Mouse (Mus musculus): ENCODE data around the gene Gm49388. TPM values are rescaled to one million over a fixed set of nuclear protein-coding genes. Genes with fewer than 3 reads are reported as not detected.
A peak's percentile ranks its signal among the peaks of the same experiment; 100 is the strongest.
"Not testable (repeated sequence)": the region's sequence is repeated elsewhere in the genome, so short reads cannot be mapped to it uniquely, and the experiment has no call there.

Gm49388 gene
- total RNA-seq, 2 experiments from 2014 or later: 2.0 to 7.5 TPM

DNA sequence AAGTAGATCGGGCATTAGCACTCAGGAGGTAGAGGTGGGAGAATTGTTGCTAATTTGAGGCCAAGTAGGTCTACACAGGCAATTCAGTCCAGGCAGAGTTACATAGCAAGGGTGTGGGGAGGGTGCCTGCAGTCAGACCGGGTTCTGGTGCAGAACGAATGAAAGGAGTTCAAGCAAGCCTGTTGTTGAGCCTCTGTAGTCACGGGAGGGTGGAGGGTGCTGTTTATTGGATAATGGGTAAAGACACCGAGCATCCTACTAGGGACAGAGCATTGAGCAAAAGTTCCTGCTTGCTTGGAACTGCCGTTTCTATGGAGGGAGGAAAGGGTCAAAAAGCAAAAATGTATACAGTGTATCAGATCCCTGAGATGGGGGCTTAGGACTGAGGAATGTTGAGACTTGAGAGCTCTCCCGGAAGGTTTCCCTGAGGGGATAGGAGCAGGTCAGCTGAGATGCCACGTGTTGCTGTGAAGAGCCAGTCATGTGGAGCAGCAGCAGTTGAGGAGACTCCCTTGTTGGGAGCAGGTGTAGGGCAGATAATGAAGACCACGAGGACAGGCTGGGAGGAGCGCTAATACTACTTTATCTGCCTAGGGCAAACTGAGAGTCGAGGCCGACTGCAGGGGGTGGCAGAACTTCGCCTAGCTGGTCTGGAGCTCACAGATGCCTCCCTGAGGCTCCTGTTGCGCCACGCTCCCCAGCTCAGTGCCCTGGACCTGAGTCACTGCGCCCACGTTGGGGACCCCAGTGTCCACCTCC, 18.4 kb upstream of the Gm49388 start:
- peak; percentile 88 for ATAC-seq (replicated peaks; ENCODE audit: low FRiP score, poor library complexity, severe bottlenecking)

DNA sequence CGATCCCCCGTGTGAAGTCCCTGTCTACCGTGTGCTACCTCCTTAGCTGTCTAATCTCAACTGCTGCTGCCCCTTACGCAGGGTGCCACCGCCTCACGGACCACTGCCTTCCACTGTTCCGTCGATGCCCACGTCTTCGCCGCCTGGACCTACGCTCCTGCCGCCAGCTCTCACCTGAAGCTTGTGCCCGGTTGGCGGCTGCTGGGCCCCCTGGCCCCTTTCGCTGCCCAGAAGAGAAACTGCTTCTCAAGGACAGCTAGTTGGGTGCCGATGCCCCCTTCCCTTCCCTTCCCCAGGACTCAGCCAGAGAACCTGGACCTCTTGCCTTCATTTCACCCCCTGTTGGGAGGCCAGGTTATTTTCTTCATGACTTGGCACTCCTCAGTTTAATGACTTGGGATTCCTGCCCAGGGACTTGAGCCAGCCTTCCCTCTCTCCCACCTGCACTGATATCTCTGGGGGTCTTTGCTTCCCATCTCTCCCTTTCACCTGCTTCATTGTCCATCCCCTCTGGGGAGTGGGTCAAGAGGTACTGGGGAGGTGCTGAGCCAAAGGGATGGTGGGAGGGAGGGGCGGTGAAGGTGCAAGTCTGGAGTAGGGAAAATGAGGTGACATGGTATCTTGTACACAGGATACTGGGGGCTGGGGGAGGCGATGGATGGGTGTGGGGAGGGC, 17.6 kb upstream of the Gm49388 start:
- ATAC-seq (replicated peaks; ENCODE audit: low FRiP score, poor library complexity, severe bottlenecking): peak; percentile 21

DNA sequence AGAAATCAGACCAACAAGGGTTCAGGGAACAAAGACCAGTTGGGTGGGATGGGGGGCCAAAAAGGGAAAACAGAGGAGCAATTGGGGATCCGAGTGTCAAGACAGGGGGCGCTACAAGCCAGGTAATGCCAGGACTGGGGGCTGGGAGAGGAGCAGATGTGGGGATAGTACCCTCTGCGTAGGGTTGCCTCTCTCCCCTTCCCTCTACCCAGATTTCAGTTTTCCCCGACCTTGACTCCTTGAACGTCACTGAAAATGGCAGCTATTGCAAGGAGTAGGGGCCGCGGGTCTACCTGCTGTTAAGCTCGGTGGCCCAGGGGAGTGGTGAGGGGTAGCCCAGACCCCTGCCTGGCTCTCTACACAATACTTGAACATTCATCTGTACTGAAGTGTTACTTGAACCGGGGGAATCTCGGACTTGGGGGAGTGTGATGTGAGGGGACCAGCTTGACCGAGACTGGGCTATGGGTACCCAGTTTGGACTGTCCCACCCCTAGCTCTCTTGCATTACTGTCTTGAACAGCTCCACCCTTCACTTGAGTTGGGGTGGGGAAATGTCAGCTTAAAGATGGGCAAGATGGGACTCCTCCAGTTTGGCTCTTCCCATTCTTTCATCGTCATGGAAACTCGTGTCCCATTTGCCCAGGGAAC, 16.9 kb upstream of the Gm49388 start:
- ATAC-seq (replicated peaks; ENCODE audit: low FRiP score, poor library complexity, severe bottlenecking): no peak

DNA sequence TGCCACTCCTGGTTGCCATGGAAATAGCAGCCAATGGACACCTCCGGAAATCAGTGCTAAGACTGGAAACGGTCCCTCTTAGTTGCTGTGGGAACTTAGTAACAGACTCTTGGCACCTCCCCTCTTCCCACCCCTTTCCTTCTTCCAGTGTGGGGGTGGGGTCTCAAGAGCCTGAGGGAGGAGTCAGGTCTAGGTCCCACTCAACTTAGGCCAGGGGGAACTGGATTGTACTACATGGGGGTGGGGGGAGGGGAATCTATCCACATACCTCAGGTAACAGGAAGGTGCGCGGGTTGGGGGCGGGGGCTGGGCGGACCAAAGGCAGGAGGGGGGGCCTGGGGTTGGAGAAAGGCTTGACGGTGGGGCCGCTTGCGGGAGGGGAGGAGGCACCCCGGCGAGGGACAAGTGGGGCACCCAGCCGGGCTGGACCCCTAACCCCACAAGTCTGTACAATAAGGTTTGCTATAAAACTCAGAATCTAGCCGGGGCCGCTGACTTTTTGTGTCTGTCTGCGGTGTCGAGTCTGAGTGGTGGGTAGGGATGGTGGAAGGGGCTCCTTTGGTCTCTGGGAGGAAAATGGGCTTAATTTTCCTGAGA, 16.3 kb upstream of the Gm49388 start:
- no peak for ATAC-seq (replicated peaks; ENCODE audit: low FRiP score, poor library complexity, severe bottlenecking)

DNA sequence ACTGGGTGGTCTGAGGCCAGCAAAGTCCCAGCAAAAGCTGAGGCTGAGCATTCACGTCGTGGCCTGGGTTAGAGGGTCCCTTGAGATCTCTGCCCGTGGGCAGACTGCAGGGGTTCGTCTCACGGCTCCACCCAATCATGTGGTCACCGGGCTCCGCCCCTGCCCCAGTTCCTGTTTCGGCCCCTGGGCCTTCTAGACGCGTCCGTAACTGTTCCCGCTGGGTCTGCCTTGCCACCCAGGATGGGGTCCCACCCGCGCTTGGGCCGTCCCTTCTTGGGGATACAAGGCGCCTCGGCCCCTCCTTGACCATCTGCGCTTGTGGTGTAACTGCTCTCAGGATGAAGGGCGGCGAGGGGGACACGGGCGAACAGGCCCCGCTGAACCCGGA, 15.8 kb upstream of the Gm49388 start, which contains the start of gene Orai3:
Gene Orai3, plus strand, starts transcription at position 165 of the 388 bp plus-strand sequence.
- peak; percentile 24 for ATAC-seq (replicated peaks; ENCODE audit: low FRiP score, poor library complexity, severe bottlenecking)

DNA sequence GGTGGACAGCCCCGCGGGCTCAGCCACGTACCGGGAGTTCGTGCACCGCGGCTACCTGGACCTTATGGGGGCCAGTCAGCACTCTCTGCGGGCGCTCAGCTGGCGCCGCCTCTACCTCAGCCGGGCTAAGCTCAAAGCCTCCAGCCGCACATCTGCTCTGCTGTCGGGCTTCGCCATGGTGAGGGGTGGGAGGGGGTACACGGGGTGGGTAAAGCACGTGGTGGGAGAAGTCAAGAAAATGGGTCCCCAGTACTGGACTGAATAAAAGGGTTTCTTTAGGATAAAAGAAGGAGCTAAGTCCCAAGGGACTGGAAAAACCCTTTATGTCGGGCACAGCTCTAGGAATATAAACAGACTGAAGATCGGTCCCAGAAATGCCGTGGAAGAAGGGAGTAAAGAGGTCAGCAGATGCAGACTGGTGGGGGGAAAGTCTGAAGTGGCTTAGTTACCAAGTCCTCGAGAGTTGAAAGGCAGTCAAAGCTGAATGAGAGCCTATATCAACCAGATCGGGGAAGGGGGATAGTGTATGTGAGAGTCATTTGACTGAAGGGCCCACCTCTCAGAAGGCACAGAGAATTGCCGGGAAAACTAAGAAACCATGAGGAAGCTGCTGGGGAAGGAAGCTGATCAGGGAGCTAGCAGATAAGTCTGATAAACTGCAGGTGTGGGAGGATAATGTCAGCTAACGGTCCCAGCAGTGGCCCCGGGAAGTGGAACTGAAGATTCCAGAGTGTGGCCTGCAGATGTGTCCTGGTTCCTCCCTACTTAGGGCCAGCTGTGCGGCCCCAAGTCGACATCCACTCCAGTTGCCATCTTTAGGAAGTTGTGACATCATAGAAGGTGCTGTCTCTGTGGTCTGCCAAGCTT, 15.1 kb upstream of the Gm49388 start:
- ATAC-seq (replicated peaks; ENCODE audit: low FRiP score, poor library complexity, severe bottlenecking): peak; percentile 6; the same call in 1 of the 2 replicates

DNA sequence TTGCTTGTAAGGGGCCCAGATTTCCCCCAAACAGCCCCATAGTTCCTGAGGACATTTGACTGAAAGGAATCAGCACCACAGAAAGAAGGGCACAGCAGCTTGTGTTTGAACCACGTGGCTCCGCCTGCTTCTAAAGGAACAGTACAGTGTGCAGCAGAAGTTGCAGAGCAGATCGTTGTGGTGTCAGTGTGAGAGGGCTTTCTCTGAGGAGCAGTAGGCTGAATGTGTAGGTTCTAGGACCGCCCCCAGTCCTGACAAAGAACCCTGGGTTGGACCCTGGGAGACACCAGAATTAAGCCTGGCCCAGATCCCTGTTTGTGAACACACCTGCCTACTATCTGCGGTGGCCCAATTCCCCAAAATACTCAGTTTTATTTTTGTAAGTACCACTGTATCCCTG, 14.1 kb upstream of the Gm49388 start:
- ATAC-seq (replicated peaks; ENCODE audit: low FRiP score, poor library complexity, severe bottlenecking): no peak

DNA sequence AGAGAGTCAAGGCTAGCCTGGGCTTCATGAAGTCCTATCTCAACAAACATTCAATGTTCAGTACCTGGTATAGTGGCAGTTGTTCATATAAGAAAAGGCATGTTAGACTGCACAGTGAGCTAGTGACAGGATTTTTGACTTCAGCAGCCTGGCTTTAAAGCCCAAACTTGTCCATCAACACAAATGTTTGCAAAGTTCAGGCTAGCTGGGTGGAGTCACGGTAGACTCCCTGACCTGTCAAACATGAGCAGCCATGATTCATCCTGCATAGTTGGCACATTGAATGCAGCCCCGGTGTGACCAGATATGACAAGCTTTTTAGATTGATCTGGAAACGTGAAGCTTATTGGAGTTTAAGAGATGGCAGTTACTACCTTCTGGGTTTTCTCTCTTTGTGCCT, 13.3 kb upstream of the Gm49388 start:
- ATAC-seq (replicated peaks; ENCODE audit: low FRiP score, poor library complexity, severe bottlenecking): no peak

DNA sequence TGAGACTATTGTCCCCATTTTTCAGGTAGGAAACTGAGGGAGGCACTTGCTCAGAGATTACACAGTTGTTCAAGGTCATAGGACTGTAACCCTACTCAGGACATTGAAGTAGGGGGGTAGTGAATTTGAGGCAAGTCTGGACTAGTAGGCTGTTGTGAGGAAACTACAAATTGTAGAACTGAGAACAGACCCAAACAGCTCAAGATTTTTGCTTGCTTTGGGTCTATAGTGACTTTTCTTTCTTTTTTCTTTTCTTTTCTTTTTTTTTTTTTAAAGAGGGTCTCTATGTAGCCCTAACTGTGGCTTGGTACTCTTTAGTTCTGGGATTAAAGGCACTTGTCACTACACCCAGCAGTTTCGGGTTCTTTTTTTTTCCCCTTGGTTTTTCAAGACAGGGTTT, 12.9 kb upstream of the Gm49388 start:
- ATAC-seq (replicated peaks; ENCODE audit: low FRiP score, poor library complexity, severe bottlenecking): no peak

DNA sequence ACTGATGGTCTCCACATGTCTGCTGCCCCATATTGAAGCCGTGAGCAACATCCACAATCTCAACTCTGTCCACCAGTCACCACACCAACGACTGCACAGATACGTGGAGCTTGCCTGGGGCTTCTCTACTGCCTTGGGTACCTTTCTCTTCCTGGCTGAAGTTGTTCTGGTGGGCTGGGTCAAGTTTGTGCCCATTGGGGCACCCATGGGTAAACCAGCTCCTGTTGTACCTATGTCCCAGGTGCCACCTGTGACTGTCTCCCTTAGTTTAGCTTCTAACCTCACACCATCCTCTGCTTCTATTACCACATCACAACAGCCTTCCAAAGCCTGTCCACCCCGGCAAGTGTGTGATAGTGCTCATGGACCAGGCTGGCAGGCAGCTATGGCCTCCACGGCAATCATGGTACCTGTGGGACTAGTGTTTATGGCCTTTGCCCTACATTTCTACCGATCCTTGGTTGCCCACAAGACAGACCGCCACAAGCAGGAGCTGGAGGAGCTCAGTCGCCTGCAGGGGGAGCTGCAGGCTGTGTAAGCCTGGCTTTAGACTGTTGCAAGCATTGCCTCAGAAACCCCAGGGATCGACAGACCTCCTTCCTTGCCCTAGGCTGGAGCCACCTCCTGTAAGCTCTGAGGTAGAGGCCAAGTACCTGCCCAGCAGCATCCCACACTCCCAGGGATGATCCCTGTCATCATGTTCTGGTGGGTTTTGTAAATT, 11.6 kb upstream of the Gm49388 start:
- ATAC-seq (replicated peaks; ENCODE audit: low FRiP score, poor library complexity, severe bottlenecking): 0 out of 2 replicates have a peak, but pooled peaks have one; percentile 31

DNA sequence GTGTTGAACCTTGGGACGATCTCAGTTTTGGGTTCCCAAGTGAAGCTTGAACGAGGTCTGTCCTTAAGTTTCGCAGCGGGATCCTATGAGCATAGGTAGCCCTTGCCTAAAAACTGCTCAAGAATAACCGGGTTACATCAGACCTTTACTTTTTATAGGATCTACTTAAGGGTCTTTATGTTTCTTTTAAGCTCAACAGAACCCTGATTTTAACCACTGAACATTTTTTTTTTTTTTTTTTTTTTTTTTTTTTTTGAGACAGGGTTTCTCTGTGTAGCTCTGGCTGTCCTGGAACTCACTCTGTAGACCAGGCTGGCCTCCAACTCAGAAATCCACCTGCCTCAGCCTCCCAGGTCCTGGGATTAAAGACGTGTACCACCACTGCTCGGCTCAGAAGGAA, 9.6 kb upstream of the Gm49388 start:
- not testable (repeated sequence) for ATAC-seq (replicated peaks; ENCODE audit: low FRiP score, poor library complexity, severe bottlenecking)

DNA sequence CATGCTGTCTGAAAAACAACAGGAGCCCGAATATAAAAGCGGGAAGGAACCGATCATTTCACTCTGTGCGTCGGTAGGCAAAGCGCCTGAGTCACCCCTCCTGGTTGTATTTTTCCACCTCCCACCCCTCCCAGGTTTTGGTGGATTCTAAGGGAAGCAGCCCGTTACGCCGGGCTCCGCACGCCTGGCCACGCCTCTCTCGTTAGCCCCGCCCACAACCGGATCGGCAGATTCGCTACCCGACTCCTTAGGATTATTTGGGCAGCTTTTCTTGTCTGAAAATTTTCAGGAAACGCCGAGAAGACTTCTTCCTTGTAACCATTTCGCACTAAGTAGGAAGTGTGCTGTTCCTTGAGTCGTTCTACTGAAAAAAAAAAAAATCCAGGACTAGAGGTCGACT, 9.0 kb upstream of the Gm49388 start, which contains the start of gene Setd1a:
Gene Setd1a, plus strand, starts transcription at position 245 of the 400 bp plus-strand sequence.
- ATAC-seq (replicated peaks; ENCODE audit: low FRiP score, poor library complexity, severe bottlenecking): peak; percentile 77

DNA sequence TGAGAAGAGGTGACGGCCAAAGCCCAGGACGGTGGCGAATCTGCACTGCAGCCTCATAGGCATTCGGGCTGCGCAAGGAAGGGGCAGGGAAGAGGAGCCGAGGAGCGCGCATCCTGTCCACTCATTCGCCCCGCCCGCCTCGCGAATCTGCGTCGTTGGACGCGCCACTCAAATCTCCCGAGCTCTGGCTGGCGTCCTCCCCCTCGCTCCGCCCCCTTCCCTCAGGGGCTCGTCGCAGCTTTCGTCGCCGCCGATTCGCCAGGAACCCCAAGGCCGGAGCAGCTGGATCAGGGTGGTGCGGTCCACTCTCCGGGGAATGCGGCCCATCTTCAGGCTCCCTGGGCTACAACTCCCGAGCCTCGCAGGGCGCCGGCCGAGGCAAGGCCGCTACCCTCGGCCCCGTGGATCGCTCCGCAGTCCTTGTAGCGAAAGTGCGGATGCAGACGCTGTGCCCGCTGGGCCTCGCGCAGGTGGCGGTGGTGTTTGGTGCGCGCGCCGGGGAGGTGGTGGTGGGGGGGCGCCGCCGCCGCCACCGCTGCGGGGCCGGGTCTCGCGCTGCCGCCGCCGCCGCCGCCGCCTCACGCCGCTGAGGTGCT, 8.4 kb upstream of the Gm49388 start:
- peak; percentile 90 for ATAC-seq (replicated peaks; ENCODE audit: low FRiP score, poor library complexity, severe bottlenecking)

DNA sequence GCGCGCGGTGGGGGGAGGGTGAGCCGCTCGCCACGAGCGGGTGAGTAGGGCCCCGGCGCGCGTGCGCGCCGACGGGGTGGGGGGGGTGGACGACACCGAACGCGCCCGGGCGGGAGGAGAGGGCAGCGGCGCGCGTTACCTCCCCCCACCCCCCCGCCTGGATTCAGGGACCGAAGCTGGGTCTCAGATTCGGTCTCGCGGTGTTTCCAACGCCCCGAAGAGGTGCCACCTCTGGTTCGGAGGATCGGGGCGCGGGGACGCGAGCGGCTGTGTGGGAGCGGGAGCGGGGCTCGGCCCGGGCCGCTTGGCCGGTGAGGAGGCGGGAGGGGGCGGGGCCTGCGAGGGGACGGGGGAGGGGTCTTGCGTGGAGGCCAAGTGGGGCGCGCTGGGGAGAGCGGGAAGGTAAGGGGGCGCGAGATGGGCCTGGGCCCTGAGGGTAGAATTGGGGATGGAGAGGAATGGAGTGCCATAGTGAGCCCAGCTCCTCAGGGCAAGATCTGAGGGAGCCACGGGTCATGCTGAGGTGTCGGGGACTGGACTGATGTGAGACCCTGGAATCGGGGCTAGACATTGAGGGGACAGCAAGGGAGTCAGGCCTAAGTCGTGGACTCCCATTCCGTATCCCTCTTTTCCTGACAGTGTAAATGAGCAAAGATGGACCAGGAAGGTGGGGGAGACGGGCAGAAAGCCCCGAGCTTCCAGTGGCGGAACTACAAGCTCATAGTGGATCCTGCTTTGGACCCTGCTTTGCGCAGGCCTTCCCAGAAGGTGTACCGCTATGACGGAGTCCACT, 7.7 kb upstream of the Gm49388 start:
- ATAC-seq (replicated peaks; ENCODE audit: low FRiP score, poor library complexity, severe bottlenecking): no peak

DNA sequence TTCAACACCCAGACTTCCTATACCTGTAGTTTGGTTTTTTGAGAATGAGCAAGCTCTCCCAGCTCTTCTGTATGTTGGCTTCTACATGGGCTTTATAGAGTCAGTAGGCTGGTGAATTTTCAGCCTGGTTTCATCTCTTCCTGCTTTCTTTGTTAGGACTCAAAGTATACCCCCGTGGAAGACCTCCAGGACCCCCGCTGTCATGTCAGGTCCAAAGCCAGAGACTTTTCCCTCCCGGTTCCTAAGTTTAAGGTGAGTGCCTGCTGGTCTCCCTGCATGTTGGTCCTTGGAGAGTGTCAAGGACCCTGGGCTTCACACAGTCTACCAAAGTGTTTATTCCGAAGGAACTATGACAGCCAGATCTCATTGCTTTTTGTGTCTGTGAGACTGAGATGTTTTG, 7.1 kb upstream of the Gm49388 start:
- ATAC-seq (replicated peaks; ENCODE audit: low FRiP score, poor library complexity, severe bottlenecking): no peak

DNA sequence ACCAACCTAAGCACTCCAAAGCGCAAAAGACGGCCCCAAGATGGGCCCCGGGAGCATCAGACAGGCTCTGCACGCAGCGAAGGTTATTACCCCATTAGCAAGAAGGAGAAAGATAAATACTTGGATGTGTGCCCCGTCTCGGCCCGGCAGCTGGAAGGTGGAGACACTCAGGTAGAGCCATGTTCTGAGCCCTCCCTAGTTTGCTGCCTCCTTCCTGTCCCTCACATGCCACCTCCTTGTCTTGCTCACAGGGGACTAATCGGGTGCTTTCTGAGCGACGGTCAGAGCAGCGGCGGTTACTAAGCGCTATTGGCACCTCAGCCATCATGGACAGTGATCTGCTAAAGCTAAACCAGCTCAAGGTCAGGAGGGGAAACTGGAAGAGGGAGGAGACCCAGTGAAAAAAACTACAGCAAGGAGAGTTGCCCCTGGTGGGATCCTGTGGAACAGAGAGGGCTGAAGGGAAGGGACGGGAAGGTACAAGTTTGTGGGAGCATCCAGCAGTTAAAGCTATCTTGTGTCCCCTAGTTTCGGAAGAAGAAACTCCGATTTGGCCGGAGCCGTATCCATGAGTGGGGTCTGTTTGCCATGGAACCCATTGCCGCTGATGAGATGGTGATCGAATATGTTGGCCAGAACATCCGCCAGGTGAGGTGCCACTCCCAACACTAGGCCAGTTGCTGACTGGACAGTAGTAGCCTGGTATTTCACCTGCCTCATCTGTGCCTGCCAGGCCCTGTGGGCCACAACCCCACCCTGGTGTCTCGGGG, 11.9 kb downstream of the Gm49388 start:
- no peak for ATAC-seq (replicated peaks; ENCODE audit: low FRiP score, poor library complexity, severe bottlenecking)

DNA sequence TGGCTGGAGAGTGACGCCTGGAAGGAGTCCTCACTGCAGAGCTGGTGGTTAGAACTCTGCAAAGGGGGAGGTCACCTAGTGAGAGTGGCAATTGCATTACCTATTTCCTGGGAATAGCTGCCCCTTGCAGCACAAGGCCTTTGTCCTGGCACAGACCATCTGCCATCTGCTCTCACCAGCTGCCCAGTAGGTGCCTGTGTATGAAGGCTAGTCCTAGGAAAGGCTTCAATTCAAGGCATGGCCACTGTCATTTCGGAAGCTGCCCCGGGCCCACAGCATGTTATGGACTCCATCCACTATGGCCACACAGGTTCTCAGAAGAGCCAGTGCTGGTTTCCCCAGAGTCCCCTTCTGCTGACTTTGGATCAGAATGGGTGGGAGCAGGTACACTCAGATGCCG, 13.2 kb downstream of the Gm49388 start:
- no peak for ATAC-seq (replicated peaks; ENCODE audit: low FRiP score, poor library complexity, severe bottlenecking)
